Mouse (Mus musculus) forelimb bud, embryonic 11.5 days (tissue): ENCODE results near the gene Tulp2.
A peak's percentile ranks its signal among the peaks of the same experiment; 100 is the strongest.

Experiments used
- DNase-seq: peaks from one replicate; pipeline ENCODE4 v3.0.0-alpha.2; 2012; ENCODE audit warnings: low read depth, low spot score

Tulp2 gene

GRCm38 (mm10) chr7:45481374-45481927 is at the start of gene Tulp2:
Gene Tulp2, plus strand, starts transcription at chr7:45481877.
- DNase-seq: no peak

- DNase-seq: no peak
These were observed 47.9 kb upstream of the Tulp2 start for GRCm38 (mm10) chr7:45433835-45434202.

- peak; percentile 100 for DNase-seq
These were observed 47.3 kb upstream of the Tulp2 start, which contains the start of gene Gys1 for GRCm38 (mm10) chr7:45434203-45435015. Gene Gys1, plus strand, starts transcription at chr7:45434844.

GRCm38 (mm10) chr7:45435038-45435437 is 46.6 kb upstream of the Tulp2 start:
- DNase-seq: no peak

- DNase-seq: no peak
These were observed 45.2 kb upstream of the Tulp2 start for GRCm38 (mm10) chr7:45436444-45436843.

- DNase-seq: no peak
These were observed 44.6 kb upstream of the Tulp2 start for GRCm38 (mm10) chr7:45437046-45437445.

- DNase-seq: no peak
These were observed 44.0 kb upstream of the Tulp2 start, which contains the start of gene Ruvbl2 for GRCm38 (mm10) chr7:45437521-45438276. Gene Ruvbl2, minus strand, starts transcription at chr7:45438096.

GRCm38 (mm10) chr7:45443526-45444420 is 37.9 kb upstream of the Tulp2 start:
- DNase-seq: no peak

GRCm38 (mm10) chr7:45446589-45446988 is 35.1 kb upstream of the Tulp2 start:
- no peak for DNase-seq

- DNase-seq: no peak
These were observed 34.2 kb upstream of the Tulp2 start for GRCm38 (mm10) chr7:45447325-45447990.

- DNase-seq: no peak
These were observed 31.7 kb upstream of the Tulp2 start for GRCm38 (mm10) chr7:45449974-45450373.

GRCm38 (mm10) chr7:45451344-45451982 is 30.2 kb upstream of the Tulp2 start:
- peak; percentile 83 for DNase-seq

- no peak for DNase-seq
These were observed 26.7 kb upstream of the Tulp2 start for GRCm38 (mm10) chr7:45454971-45455370.

- DNase-seq: no peak
These were observed 25.6 kb upstream of the Tulp2 start for GRCm38 (mm10) chr7:45455932-45456696.

- DNase-seq: no peak
These were observed 24.9 kb upstream of the Tulp2 start for GRCm38 (mm10) chr7:45456721-45457203.

GRCm38 (mm10) chr7:45457204-45458060 is 24.2 kb upstream of the Tulp2 start:
- DNase-seq: no peak

- peak; percentile 72 for DNase-seq
These were observed 22.7 kb upstream of the Tulp2 start for GRCm38 (mm10) chr7:45458748-45459563.
